Mouse (Mus musculus) urinary bladder, postnatal 10 days (tissue): ENCODE data around the gene Mrpl48.

Experiments used
- DNase-seq: peaks from one replicate; pipeline ENCODE4 v3.0.0; 2022; ENCODE audit warnings: low spot score

Gene Mrpl48

GRCm38 (mm10) chr7:100533503-100533902 is 74.6 kb downstream of the Mrpl48 start:
- DNase-seq: no peak

GRCm38 (mm10) chr7:100530766-100531165 is 77.3 kb downstream of the Mrpl48 start:
- DNase-seq: no peak

DNA sequence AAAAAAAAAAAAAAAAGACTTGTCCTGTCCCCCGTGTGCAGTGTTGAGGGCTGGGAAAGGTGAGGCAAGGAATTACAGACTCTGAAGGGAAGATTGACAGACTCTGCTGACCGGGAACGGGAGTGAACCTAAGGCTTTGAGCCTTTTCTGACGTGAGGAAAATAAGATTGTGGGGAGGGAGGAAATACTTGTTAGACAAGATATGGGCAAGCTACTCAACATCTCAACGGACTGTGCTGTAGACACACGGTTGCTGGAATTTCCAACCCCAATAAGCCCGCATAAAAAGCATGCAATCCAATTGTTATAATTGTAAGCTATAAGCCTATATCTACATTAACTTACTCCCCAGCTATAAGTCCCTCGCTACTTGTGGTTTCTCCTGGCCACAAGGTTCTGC is 83.4 kb downstream of the Mrpl48 start:
- DNase-seq: no peak

DNA sequence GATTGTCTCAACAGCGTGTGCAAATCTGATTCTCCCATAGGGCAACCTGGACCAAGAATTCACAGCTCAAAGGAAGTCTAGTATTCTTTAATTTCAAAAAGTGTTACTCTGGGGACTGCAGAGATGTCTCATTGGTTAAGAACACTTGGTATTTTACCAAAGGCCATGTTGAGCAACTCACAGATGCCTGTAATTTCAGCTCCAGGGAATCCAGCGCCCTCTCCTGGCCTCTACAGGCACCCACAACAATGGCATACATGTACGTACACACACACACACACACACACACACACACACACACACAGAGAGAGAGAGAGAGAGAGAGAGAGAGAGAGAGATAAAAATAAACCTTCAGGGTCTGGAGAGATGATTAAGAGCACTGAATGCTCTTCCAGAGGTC is 85.9 kb downstream of the Mrpl48 start:
- DNase-seq: no peak

DNA sequence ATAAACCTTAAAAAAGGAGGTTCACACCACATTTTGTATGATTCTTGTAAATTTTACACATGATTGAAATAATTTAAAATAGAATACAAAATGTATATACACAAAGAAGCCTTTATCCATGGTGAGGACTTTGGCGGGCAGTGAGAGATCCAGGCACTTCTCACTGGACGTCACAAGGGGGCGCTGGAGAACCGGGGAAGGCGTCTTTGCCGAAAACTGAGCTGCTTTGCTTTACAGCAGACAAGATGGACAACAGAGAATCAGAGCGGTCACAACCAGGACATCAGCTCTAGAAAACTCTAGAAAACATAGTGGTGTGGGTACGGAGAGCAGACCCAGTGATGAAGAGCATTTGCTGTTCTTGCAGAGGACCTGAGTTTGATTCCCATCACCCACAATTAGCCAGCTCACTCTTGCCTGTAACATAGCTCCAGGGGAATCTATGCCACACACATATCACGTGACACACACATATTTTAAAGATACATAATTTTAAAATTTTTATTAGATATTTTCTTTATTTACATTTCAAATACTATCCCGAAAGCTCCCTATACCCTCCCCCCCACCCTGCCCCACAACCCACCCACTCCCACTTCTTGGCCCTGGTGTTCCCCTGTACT is 87.3 kb downstream of the Mrpl48 start:
- DNase-seq: peak; percentile 42

DNA sequence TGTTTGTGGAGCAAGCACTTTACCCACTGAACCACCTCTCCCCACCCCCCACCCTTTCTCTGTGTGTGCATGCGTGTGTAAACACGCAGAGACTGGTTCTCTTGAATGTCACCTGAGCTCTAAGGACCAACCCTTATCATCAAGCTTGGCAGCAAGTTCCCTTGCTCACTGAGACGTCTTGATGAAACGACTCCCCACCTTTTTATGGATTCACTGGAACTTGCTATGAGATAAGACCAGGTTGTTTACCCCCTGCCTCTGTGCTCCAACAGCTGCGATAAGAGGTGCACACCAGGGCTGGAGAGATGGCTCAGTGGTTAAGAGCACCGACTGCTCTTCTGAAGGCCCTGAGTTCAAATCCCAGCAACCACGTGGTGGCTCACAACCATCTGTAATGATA is 87.9 kb downstream of the Mrpl48 start:
- DNase-seq: no peak

GRCm38 (mm10) chr7:100514573-100514972 is 93.5 kb downstream of the Mrpl48 start, which contains the start of gene Dnajb13:
Gene Dnajb13 (minus strand): TSS chr7:100514960.
- no peak for DNase-seq

- no peak for DNase-seq
Observed at GRCm38 (mm10) chr7:100511602-100512001, 96.5 kb downstream of the Mrpl48 start.

GRCm38 (mm10) chr7:100508670-100509069 is 99.4 kb downstream of the Mrpl48 start:
- DNase-seq: no peak

- no peak for DNase-seq
Observed at GRCm38 (mm10) chr7:100506494-100506893, 101.6 kb downstream of the Mrpl48 start.

DNA sequence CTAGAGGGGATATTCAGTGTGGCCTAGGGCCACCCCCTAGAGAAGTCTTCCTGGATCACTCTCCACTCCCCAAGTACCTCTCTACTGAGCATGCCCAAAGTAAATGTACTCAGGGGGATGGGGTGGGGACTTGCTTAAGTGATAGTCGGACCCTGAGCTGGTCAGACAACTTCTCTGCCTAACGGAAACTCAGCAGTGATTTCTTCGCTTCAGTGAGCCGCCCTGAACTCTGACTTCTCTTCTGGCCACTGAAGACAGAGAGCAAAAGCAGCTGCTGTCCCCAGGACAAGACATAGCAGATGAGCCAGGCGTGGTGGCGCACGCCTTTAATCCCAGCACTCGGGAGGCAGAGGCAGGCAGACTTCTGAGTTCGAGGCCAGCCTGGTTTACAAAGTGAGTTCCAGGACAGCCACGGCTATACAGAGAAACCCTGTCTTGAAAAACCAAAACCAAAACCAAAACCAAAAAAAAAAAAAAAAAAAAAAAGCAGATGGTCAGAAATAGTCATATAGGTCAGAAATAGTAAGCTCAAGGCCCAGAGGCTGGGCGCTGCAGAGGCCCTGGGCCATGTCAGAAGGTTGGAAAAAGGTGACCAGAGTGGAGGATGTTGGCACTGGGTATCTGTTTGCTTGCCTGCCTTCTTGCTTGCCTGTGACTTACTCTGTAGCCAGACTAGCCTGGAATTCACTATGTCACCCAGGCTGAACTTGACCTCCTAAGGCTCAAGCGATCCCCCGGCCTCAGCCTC is 103.2 kb downstream of the Mrpl48 start:
- no peak for DNase-seq

DNA sequence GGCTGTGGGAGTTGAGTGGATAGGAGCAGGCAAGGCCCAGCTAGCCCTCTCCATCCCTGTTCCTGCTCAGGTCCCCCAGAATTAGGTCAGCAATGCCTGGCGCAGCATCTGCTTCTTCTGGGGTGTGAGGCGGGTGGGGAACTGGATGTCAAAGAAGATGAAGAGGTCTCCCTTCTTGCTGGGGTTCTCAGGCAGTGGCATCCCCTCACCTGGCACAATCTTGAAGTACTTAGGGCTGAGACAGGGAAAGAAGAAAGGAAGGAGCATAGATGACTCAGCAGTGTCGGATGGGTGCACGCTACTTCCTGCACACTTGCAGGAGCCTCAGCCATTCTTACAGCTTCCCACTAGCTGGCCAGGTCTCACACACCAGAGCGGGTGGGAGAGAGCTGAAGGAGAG is 105.0 kb downstream of the Mrpl48 start:
- DNase-seq: no peak

DNA sequence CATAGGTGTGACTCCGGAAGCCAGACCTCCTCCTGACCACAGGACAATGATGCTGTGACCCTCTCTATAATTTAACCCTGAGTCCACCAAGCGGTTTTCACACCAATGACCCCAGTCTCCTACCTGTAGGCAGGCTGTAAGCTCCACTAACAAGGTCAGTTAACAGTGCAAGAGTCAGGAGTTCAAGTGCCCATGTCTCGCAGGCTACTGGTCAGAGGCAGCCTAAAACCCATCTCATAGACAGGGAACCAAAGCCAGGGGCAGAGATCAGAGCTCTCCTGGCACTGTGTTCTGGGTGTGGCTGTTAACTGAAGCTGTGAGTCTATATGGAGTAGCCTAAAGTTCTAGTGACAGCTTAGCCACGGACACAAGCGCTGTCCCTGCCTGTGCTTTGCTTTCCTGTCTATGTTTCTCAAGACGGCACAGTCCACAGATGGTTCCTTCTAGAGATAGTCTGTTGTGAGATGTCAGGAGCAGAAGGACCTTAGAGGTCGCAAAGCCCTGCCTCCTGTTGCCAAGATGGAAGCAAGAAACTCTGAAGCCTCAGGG is 105.7 kb downstream of the Mrpl48 start:
- no peak for DNase-seq

DNA sequence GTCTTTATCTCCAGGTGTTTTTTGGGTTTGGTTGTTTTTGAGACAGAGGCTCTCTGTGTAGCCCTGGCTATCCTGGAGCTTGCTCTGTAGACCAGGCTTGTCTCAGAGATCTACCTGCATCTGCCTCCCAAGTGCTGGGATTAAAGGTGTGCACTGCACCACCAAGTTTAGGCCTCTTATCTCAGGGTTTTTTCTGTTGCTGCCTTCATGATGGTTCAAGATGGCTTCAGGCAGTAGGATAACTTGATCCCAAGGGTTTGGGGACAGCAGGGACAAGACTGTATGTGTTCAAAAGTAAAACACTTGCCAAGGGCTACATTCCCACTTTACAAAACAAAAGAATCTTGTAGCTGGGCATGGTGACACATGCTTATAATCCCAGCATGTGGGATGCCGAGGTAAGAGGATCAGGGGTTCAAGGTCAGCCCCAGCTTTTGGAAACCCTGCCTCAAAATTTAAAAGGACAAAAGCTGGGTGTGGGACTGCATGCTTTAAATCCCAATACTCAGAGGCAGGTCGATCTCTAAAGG is 106.2 kb downstream of the Mrpl48 start:
- DNase-seq: no peak

DNA sequence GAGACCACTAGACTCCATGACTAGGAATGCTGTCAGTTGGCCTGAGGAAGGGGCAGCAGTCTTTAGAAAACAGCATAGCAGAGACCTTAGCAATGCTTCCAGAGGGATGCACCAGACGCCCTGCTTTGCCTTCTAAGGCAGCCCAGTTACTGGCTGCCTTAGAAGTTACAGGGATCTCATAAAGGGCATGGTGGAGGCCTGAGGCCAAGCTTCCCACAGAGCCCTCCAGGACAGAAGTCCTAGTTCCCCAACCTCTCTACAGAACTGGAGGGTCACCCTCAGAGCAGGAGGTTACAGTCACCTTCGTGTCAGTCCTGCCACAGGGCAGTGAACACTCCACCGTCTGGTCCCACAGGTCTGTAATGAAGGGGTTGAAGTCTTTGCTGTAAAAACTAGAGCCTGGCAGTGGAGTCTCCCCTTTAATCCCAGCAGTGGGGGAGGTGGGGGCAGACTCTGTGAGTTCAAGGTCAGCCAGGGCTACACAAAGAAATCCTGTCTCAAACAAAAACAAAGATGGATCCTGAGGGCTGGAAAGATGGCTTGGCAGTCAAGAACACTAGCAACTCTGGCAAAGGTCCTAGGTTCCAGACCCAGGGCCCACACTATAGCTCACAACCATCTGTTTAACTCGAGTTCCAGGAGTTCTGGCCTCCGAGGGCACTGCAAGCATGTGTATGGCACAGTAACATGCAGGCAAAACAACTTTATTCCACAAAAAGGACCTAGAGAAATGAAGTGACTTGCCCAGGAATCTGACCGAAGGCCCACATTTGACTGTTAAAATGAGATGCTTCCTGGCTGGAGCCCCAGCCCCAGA is 106.9 kb downstream of the Mrpl48 start:
- no peak for DNase-seq

- DNase-seq: no peak
Observed at GRCm38 (mm10) chr7:100500276-100500977, 107.7 kb downstream of the Mrpl48 start.

DNA sequence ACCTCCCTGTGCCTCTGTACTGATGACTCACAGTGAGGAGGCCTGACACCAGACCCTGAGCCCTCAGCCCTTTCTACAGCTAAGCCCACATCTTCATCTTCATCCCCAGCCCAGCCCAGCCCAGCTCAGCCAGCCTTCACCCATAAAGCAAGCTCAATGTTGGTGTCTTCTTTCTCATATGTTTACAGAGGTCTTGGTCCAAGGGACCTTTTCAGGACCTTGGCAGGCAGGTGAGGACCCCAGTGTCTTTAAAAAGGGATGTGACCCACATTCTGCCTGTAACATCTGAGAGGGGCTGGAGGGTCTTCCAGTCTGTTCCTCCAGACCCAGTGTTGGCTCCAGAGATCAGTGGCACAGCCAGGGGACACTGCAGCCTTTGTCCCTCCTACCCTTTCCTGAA is 108.6 kb downstream of the Mrpl48 start:
- DNase-seq: no peak

- DNase-seq: no peak
Observed at GRCm38 (mm10) chr7:100497982-100498381, 110.1 kb downstream of the Mrpl48 start.

DNA sequence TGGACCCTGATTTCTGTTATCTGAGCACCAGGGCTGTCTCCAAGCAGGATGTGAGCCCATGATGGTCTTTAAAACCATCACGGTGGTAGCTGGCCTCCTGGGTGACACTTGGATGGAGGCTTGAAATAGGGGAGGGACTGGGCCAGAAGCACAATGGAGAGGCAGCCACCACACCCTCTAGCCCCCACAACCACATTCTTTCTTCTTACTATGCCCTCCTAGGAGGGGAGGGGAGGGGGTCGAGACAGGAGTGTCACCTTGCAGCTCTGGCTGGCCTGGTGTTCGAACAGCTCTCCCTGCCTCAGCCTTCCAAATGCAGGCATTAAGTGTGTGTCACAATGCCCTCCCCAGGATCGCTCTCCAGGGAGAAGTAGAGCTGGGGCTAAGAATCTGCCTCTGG is 110.7 kb downstream of the Mrpl48 start:
- DNase-seq: no peak

GRCm38 (mm10) chr7:100496791-100497190 is 111.3 kb downstream of the Mrpl48 start:
- DNase-seq: no peak

DNA sequence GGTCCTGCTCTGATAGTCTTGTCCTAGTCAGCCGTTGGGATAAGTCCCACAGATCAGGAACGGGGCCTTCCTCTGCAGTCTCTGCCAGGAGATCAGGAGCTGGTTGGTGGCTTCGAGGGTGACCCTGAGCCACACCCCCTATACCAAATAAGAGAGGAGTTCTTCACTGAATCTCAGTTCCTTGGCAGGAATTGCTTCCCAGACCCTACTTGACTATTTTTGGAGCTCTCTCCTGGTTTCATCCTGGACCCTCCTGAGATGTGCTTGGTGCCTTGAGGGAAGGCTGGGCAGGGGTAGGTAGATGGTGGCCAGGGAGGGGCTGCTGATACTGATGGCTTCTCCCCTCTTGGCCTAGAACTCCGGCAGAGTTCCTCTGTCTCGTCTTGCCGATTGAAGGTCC is 111.7 kb downstream of the Mrpl48 start:
- DNase-seq: no peak
